ENCODE assay signal across 32 mouse cellular contexts in genomic region chr9:28932069-28932468, GRCm38 (mm10).
DNase-seq lines count a peak whose midpoint lies in the region; ATAC-seq lines count a peak whose summit lies in the region.
"Had no signal": no experiment of that assay in that cellular context is flagged by ENCODE, and none has a peak within 500 bp of the region (broad histone marks: within the 10 kb centered on the region; RNA-seq: fewer than 3 reads in every experiment).

No protein-coding gene starts in this region.

- no peak overlapping the region for H3K27ac ChIP-seq in hindbrain, embryonic 13.5 days
- no peak overlapping the region for H3K27ac ChIP-seq in liver, embryonic 11.5 days (ENCODE audit: low read depth, low read length)
- H3K27ac ChIP-seq: embryonic facial prominence, embryonic 13.5 days; forebrain, embryonic 10.5 days; forebrain, embryonic 15.5 days; gastrocnemius, adult 2 months; hindbrain, embryonic 10.5 days; kidney, postnatal 0 days; limb, embryonic 13.5 days; liver, embryonic 12.5 days; midbrain, embryonic 12.5 days; neural tube, embryonic 13.5 days; stomach, postnatal 0 days had no signal

- no peak overlapping the region for H3K4me2 ChIP-seq in hindbrain, embryonic 13.5 days
- no peak overlapping the region for H3K4me2 ChIP-seq in liver, embryonic 11.5 days
- H3K4me2 ChIP-seq: embryonic facial prominence, embryonic 13.5 days; forebrain, embryonic 15.5 days; limb, embryonic 13.5 days; liver, embryonic 12.5 days; midbrain, embryonic 12.5 days; neural tube, embryonic 13.5 days had no signal

- no peak for ATAC-seq in hindbrain, embryonic 13.5 days (ENCODE audit: low FRiP score)
- no peak for ATAC-seq in liver, embryonic 11.5 days (replicated peaks; ENCODE audit: low FRiP score)
- ATAC-seq: forebrain, embryonic 15.5 days; hindbrain, embryonic 16.5 days; liver, embryonic 12.5 days; liver, postnatal 0 days; Patski had no signal

- peak; percentile 15 for DNase-seq in left cerebral cortex, adult 11 months (ENCODE audit: low spot score)
- no peak for DNase-seq in left cerebral cortex, postnatal 4 days
- DNase-seq in frontal cortex, postnatal 10 days (ENCODE audit: low spot score in 2 of 2), result peak; percentile 11 to 25
- DNase-seq in left cerebral cortex, postnatal 25 days (ENCODE audit: low spot score in 2 of 2), result peak; percentile 36 to 83
- DNase-seq in right cerebral cortex, postnatal 25 days, result peak; percentile 21
- no peak for DNase-seq in liver, embryonic 11.5 days (ENCODE audit: low spot score)
- DNase-seq in layer of hippocampus, postnatal 25 days (ENCODE audit: extremely low spot score in 1 of 2, low spot score in 1 of 2), result no peak
- DNase-seq: adrenal gland, postnatal 14 days; cerebellum, adult 18-20 months; cerebellum, postnatal 10 days; gastrocnemius, adult 2 months; heart, postnatal 14 days; kidney, adult 2 months; kidney, postnatal 4 days; liver, postnatal 0 days; lung, postnatal 36 days; thymus, adult 2 months; thymus, postnatal 4 days had no signal

- no peaks in the 10 kb centered on the region for H3K4me1 ChIP-seq in hindbrain, embryonic 13.5 days (replicated peaks)
- H3K4me1 ChIP-seq in liver, embryonic 11.5 days (replicated peaks; ENCODE audit: control insufficient read depth, insufficient read depth, low read length), result no peaks in the 10 kb centered on the region
- H3K4me1 ChIP-seq: embryonic facial prominence, embryonic 13.5 days; forebrain, embryonic 10.5 days; forebrain, embryonic 15.5 days; hindbrain, embryonic 10.5 days; limb, embryonic 13.5 days; liver, embryonic 12.5 days; megakaryocyte, embryonic 14.5 days; midbrain, embryonic 12.5 days; neural tube, embryonic 13.5 days had no signal

- 82% methylated on average over 2 of the region's 2 CpGs for WGBS in hindbrain, embryonic 13.5 days
- WGBS in liver, embryonic 11.5 days, result 71% methylated on average over 2 of the region's 2 CpGs

- H3K36me3 ChIP-seq in hindbrain, embryonic 13.5 days, result no peaks in the 10 kb centered on the region
- H3K36me3 ChIP-seq in liver, embryonic 11.5 days (ENCODE audit: control insufficient read depth, insufficient read depth, low read length), result no peaks in the 10 kb centered on the region
- H3K36me3 ChIP-seq: embryonic facial prominence, embryonic 13.5 days; forebrain, embryonic 10.5 days; forebrain, embryonic 15.5 days; hindbrain, embryonic 10.5 days; limb, embryonic 13.5 days; liver, embryonic 12.5 days; midbrain, embryonic 12.5 days; neural tube, embryonic 13.5 days had no signal

- H3K27me3 ChIP-seq in hindbrain, embryonic 13.5 days, result no peaks in the 10 kb centered on the region
- H3K27me3 ChIP-seq in liver, embryonic 11.5 days (replicated peaks; ENCODE audit: control insufficient read depth, insufficient read depth, low read length), result no peaks in the 10 kb centered on the region
- H3K27me3 ChIP-seq: embryonic facial prominence, embryonic 13.5 days; forebrain, embryonic 15.5 days; limb, embryonic 13.5 days; liver, embryonic 12.5 days; megakaryocyte, embryonic 14.5 days; midbrain, embryonic 12.5 days; neural tube, embryonic 13.5 days had no signal

- no peak overlapping the region for H3K4me3 ChIP-seq in hindbrain, embryonic 13.5 days
- H3K4me3 ChIP-seq in liver, embryonic 11.5 days (ENCODE audit: low read depth, low read length), result no peak overlapping the region
- H3K4me3 ChIP-seq: embryonic facial prominence, embryonic 13.5 days; forebrain, embryonic 10.5 days; forebrain, embryonic 15.5 days; gastrocnemius, adult 2 months; hindbrain, embryonic 10.5 days; limb, embryonic 13.5 days; liver, embryonic 12.5 days; megakaryocyte, embryonic 14.5 days; midbrain, embryonic 12.5 days; neural tube, embryonic 13.5 days had no signal

- intact Hi-C loops in left cerebral cortex, postnatal 4 days (cut with DNase I), result no loop called here
- intact Hi-C loops in left cerebral cortex, postnatal 25 days (cut with DNase I), result no loop called here

- no peaks in the 10 kb centered on the region for H3K9me3 ChIP-seq in hindbrain, embryonic 13.5 days
- no peaks in the 10 kb centered on the region for H3K9me3 ChIP-seq in liver, embryonic 11.5 days (ENCODE audit: control insufficient read depth, low read length)
- H3K9me3 ChIP-seq: embryonic facial prominence, embryonic 13.5 days; forebrain, embryonic 10.5 days; forebrain, embryonic 15.5 days; hindbrain, embryonic 10.5 days; limb, embryonic 13.5 days; liver, embryonic 12.5 days; megakaryocyte, embryonic 14.5 days; midbrain, embryonic 12.5 days; neural tube, embryonic 13.5 days had no signal

- H3K9ac ChIP-seq in hindbrain, embryonic 13.5 days, result no peak overlapping the region
- H3K9ac ChIP-seq in liver, embryonic 11.5 days (ENCODE audit: low read depth, low read length), result no peak overlapping the region
- H3K9ac ChIP-seq: embryonic facial prominence, embryonic 13.5 days; forebrain, embryonic 15.5 days; limb, embryonic 13.5 days; liver, embryonic 12.5 days; liver, postnatal 0 days; midbrain, embryonic 12.5 days; neural tube, embryonic 13.5 days had no signal

Comparison
In these comparisons a context has a peak if more than half of its experiments do, and no peak if none do; other contexts are left out.
1. DNase-seq: peak in left cerebral cortex, adult 11 months (single experiment), frontal cortex, postnatal 10 days (2 of 2), left cerebral cortex, postnatal 25 days (2 of 2) and right cerebral cortex, postnatal 25 days (single experiment); none in left cerebral cortex, postnatal 4 days (single experiment), liver, embryonic 11.5 days (single experiment) and layer of hippocampus, postnatal 25 days (0 of 2).